Mouse (Mus musculus): ENCODE measurements around the gene Iscu.

- no peak for TF ChIP-seq CHD2 (IDR thresholded peaks at IDR 0.05; ENCODE audit: low read depth, low read length)
- no peak for TF ChIP-seq MAFK (IDR thresholded peaks at IDR 0.05; ENCODE audit: insufficient read depth, low read depth, low read length)
- no peak for TF ChIP-seq ZNF384 (IDR thresholded peaks at IDR 0.05; ENCODE audit: low read depth, low read length)
- TF ChIP-seq ZC3H11A (IDR thresholded peaks at IDR 0.05; ENCODE audit: borderline replicate concordance, low read depth, low read length) = no peak
- TF ChIP-seq HCFC1 (IDR thresholded peaks at IDR 0.05; ENCODE audit: borderline replicate concordance, insufficient read depth, low read length) = no peak
Measured at GRCm38 (mm10) chr5:113723567-113724237, 48.8 kb upstream of the Iscu start.

Data from ES-E14 (cell line).